Mouse (Mus musculus) kidney, embryonic 14.5 days (tissue): ENCODE measurements at regions not wholly inside any gene's neighbourhood (a gene's known extent, or its start where the extent isn't known, plus 50 kb on each side); places are given as distances from the start of the nearest gene placed in this dataset.

Source experiments
- ATAC-seq: fragments of 200-750 bp; cut with Nextera tagmentation; 2 replicates; pipeline ENCODE4 v1.8.0; 2017; ENCODE audit warnings: moderate number of reproducible peaks, mild to moderate bottlenecking, moderate TSS enrichment, moderate library complexity; ENCODE audit not compliant: low FRiP score, low TSS enrichment
- H3K27ac ChIP-seq: fragments of 300-500 bp; sonication (generic); 2 replicates; pipeline ENCODE4 v1.5.1; 2014; ENCODE audit warnings: low read depth, mild to moderate bottlenecking, low read length, moderate library complexity, mixed read lengths
- H3K27me3 ChIP-seq: fragments of 300-500 bp; sonication (generic); 2 replicates; pipeline ENCODE4 v1.6.1; 2014; ENCODE audit warnings: mild to moderate bottlenecking, low read length; ENCODE audit not compliant: control insufficient read depth, insufficient read depth
- H3K36me3 ChIP-seq: fragments of 300-500 bp; sonication (generic); 2 replicates; pipeline ENCODE4 v1.6.1; 2014; ENCODE audit warnings: low read length, mixed read lengths; ENCODE audit not compliant: control insufficient read depth, insufficient read depth
- H3K4me1 ChIP-seq: fragments of 300-500 bp; sonication (generic); 2 replicates; pipeline ENCODE4 v1.6.1; 2014; ENCODE audit warnings: low read length, mixed read lengths; ENCODE audit not compliant: control insufficient read depth, insufficient read depth
- H3K4me2 ChIP-seq: fragments of 300-500 bp; sonication (generic); replicated peaks from 2 replicates; pipeline ENCODE4 v1.6.1; 2014; ENCODE audit warnings: low read depth, mild to moderate bottlenecking, low read length
- H3K4me3 ChIP-seq: fragments of 300-500 bp; sonication (generic); 2 replicates; pipeline ENCODE4 v1.5.1; 2014; ENCODE audit warnings: mild to moderate bottlenecking, low read length
- H3K9ac ChIP-seq: fragments of 300-500 bp; sonication (generic); 2 replicates; pipeline ENCODE4 v1.6.1; 2014; ENCODE audit warnings: low read depth, mild to moderate bottlenecking, low read length, moderate library complexity
- H3K9me3 ChIP-seq: fragments of 300-500 bp; sonication (generic); 2 replicates; pipeline ENCODE4 v1.6.1; 2016; ENCODE audit warnings: low read length; ENCODE audit not compliant: control insufficient read depth
- WGBS: fragments of 180-500 bp; shearing (Covaris S2); extraction: QIAGEN DNeasy Blood & Tissue Kit; methylation state at CpG from one replicate; pipeline ENCODE4 v1.1.7; 2014; 5-methylcytosine and 5-hydroxymethylcytosine counted together

DNA sequence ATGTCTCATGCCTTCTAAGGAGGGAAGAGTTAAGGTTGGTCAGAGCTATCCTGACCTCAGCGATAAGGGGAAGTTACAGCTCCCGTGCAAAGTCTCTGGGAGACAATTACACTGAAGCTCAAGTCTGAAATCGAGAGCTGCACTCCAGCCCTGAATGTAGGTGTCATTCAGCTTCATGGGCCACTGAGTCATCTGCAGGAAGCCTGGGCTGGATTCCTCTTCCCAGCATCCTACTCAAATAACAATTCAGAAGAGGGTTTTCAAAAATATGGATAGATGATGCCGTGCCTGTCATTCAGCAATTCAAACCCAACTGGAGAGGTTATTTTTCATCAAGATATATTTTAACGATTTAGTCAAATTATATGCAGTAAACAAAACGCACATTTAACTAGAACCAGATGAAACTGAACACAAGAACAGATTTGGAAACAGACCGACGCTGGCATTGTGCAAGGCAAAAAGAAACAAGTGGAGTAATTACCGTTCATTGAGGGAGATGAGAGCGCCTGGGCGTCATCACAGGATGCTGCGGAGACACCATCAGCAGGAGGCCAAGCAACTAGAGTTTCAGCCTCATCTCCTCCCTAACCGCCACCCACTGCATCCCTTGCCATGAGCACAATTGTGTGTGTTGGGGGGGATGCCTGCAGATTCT lies 57.8 kb upstream of the Cfap46 start:
- WGBS: 49% methylated on average over 13 of the region's 13 CpGs
- H3K36me3 ChIP-seq: no peaks in the 10 kb centered on the region
- ATAC-seq: no peak
- H3K4me2 ChIP-seq: no peak overlapping the region
- no peaks in the 10 kb centered on the region for H3K4me1 ChIP-seq
- H3K27me3 ChIP-seq: no peaks in the 10 kb centered on the region
- H3K9me3 ChIP-seq: no peaks in the 10 kb centered on the region
- no peak overlapping the region for H3K4me3 ChIP-seq
- H3K9ac ChIP-seq: no peak overlapping the region
- no peak overlapping the region for H3K27ac ChIP-seq

DNA sequence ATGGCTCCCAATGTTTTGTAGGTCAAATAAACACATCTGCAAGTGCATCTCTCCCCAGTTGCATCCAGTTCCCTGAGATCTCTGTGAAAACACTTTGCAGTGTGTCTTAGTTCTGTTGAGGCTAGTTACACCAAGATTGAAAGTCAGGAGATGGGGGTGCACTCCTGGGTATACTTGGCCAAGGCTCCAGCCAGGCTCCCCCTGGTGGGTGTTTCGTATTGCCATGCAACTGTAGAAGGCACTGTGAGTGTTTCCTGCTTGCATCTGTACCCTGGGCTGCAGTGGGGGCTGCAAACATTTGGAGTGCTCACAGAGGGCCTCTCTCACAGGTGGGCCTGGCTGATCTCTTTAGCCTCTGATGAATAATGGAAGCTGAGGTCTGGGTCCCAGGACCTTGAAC lies 63.2 kb upstream of the Cfap46 start:
- ATAC-seq: no peak
- Histone ChIP-seq H3K4me2 (no peak overlapping the region), H3K9ac (no peak overlapping the region), H3K4me1 (no peaks in the 10 kb centered on the region), H3K4me3 (no peak overlapping the region), H3K27me3 (no peaks in the 10 kb centered on the region), H3K36me3 (no peaks in the 10 kb centered on the region), H3K9me3 (no peaks in the 10 kb centered on the region), H3K27ac (no peak overlapping the region)
- 39% methylated on average over 1 of the region's 1 CpGs for WGBS

DNA sequence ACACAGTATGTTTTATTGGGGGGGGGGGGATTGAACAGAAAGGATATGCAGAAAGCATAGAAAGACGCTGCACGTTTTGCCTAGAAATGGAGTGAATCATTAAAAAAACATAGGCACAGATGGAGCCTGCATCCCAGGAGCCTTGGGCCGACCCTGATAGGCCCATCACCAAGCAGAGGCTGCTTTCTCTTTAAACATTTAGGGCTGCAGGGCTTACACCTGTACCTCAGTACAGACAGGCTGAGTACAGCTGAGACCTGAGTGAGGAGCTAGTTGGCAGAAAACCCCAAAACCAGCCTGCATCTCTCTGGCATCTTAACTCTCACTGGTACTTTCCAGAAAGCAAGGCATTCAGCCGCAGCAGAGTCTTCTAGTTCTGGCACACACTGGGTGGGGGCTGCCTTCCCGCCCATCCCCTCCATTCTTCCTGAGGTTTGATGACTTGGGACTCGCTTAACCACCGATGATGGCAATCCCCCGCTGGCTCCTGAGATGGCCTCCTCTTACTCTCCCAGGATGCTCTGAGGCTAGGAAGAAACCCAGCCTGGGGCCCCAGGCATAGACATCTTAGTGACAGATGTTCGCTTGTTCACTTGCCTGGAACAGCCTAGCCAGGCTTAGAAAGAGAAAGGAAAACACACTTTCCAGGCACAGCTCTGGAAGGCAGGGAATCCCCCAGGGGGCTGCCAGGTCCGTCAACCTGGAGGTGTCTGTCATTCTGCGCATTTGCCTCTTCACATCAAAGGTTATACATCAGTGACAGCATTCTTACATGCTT lies 63.9 kb upstream of the Cfap46 start:
- Histone ChIP-seq H3K36me3 (no peaks in the 10 kb centered on the region), H3K27me3 (no peaks in the 10 kb centered on the region), H3K4me1 (no peaks in the 10 kb centered on the region), H3K9me3 (no peaks in the 10 kb centered on the region), H3K4me3 (no peak overlapping the region), H3K4me2 (no peak overlapping the region), H3K27ac (no peak overlapping the region), H3K9ac (no peak overlapping the region)
- WGBS: 57% methylated on average over 11 of the region's 11 CpGs
- ATAC-seq: peak; percentile 55

DNA sequence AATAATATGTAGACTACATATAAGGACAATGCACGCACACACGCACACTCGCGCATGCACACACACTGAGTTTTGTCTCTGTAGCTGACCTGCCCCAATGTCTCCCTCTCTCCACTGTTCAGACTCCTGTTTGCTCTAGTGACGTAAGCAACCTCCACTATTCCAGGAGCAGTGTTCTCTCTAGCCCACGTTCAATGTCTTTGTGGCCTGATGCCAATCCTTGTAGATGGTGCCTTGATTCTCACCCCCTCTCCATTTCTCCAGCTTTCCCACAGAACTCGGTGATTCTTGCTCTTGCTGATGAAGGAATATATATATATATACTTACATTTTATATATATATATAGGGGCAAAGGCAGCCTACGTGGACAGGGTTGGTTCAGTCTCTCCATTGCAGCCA lies 71.4 kb upstream of the Cfap46 start:
- 90% methylated on average over 8 of the region's 8 CpGs for WGBS
- ATAC-seq: no peak
- no peaks in the 10 kb centered on the region for H3K4me1 ChIP-seq
- H3K9ac ChIP-seq: no peak overlapping the region
- no peak overlapping the region for H3K27ac ChIP-seq
- H3K4me3 ChIP-seq: no peak overlapping the region
- H3K27me3 ChIP-seq: no peaks in the 10 kb centered on the region
- no peaks in the 10 kb centered on the region for H3K9me3 ChIP-seq
- no peak overlapping the region for H3K4me2 ChIP-seq
- no peaks in the 10 kb centered on the region for H3K36me3 ChIP-seq

DNA sequence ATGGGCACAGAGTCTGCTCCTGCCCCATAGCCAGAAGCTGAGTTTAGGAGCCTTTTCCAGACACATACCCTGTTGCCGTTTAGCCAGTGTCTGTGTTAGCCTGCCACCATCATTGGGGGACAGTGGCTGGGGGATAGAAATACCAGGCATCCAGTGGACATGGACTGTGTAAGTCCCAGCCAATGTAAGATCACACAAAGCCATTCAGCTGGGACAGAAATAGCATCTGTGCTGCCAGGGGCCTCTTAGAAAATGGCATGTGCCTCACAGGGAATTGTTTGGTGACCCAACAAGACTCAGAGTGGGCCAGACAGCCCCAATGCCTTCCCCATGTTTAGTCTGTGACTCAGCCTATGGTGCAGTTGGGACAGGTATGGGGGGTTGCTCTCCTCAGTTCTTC lies 71.5 kb upstream of the Adgra1 start:
- 92% methylated on average over 1 of the region's 1 CpGs for WGBS
- H3K4me1 ChIP-seq: no peaks in the 10 kb centered on the region
- H3K27me3 ChIP-seq: no peaks in the 10 kb centered on the region
- no peak overlapping the region for H3K27ac ChIP-seq
- no peaks in the 10 kb centered on the region for H3K36me3 ChIP-seq
- H3K9ac ChIP-seq: no peak overlapping the region
- ATAC-seq: no peak
- H3K4me2 ChIP-seq: no peak overlapping the region
- H3K4me3 ChIP-seq: no peak overlapping the region
- H3K9me3 ChIP-seq: no peaks in the 10 kb centered on the region

DNA sequence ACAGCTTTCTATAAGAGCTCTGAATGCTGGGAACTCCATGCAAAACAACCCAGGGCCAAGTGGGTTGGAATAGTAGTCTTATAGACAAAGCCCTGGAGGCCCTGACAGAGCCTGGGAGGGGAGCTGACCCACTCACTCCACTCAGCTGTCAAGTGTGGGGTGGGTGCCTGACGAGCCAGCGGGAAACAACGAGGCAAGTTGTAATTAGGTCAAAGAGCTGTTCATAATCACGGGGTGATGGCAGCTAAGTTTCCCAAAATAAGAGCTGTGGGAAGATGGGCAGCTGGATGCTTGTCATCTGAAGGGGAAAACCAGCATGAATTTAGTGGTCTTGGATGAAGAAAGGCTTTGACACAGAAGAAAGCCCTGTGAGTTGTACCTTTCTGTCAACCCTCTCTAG lies 70.7 kb upstream of the Adgra1 start:
- no peak overlapping the region for H3K9ac ChIP-seq
- H3K27ac ChIP-seq: no peak overlapping the region
- no peaks in the 10 kb centered on the region for H3K27me3 ChIP-seq
- ATAC-seq: no peak
- 64% methylated on average over 4 of the region's 4 CpGs for WGBS
- no peaks in the 10 kb centered on the region for H3K4me1 ChIP-seq
- no peak overlapping the region for H3K4me2 ChIP-seq
- H3K36me3 ChIP-seq: no peaks in the 10 kb centered on the region
- H3K4me3 ChIP-seq: no peak overlapping the region
- no peaks in the 10 kb centered on the region for H3K9me3 ChIP-seq

DNA sequence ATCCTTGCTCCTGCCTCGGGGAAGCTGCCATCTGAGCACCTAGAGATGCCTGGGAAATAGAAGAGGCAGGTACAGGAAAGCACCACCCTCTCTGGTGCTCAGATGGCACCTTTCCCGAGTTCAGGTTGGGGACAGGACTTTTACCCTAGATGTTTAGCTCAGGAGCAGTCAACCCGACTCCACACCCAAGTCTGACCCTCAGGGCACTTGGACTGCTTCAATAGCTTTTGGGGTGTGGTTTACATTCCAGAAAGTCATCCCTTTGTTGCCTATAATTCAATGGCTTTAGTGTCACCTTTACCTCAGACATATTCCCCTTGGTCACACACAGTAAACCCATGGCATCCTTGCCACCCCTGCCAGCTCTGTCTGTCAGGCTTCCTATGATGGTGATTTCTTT lies 67.7 kb upstream of the Adgra1 start:
- Histone ChIP-seq H3K36me3 (no peaks in the 10 kb centered on the region), H3K4me2 (no peak overlapping the region), H3K4me3 (no peak overlapping the region), H3K4me1 (no peaks in the 10 kb centered on the region), H3K27me3 (no peaks in the 10 kb centered on the region), H3K27ac (no peak overlapping the region), H3K9ac (no peak overlapping the region), H3K9me3 (no peaks in the 10 kb centered on the region)
- no peak for ATAC-seq
- WGBS: 48% methylated on average over 3 of the region's 3 CpGs

DNA sequence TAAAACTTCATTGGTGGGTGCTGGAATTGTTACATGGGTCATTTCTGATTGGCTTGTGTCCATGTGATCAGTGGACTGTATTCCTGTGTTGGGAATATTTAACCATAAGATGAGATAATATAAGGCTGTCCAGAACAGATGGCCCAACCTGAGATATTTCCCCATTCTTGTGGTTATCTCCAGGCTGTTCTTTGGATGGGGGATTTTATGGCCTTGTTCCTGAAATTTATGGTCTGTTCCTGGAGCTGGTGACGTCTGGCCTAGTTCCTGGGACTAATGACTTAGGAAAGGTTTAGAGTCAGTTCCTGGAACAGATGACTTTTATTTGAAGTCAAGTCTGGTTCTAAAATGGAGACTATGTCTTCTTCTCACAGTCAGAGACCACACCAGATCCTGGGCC lies 64.8 kb upstream of the Adgra1 start:
- no peaks in the 10 kb centered on the region for H3K4me1 ChIP-seq
- H3K27ac ChIP-seq: no peak overlapping the region
- no peak overlapping the region for H3K4me2 ChIP-seq
- WGBS: 7% methylated on average over 1 of the region's 1 CpGs
- no peaks in the 10 kb centered on the region for H3K27me3 ChIP-seq
- no peak overlapping the region for H3K4me3 ChIP-seq
- no peaks in the 10 kb centered on the region for H3K36me3 ChIP-seq
- no peak for ATAC-seq
- no peaks in the 10 kb centered on the region for H3K9me3 ChIP-seq
- no peak overlapping the region for H3K9ac ChIP-seq

DNA sequence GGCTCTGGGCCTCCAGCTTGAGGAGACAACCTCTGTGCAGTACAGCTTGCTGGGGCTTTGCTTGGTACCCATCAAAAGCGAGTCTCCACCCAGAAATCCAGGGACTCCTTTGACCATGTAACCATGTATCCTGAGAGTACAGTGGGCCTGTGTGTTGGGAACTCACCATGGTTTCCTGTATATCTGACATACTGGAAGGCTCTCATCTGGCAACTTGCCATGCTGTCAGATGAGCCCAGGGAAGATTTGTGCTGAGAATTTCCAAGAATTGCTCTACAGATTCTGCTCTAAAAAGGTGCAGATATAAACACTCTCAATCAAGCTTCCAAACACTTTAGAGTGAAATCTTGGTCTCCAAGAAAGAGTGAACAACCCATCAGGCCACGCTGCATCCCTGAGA lies 56.7 kb upstream of the Adgra1 start:
- H3K4me1 ChIP-seq: no peaks in the 10 kb centered on the region
- no peaks in the 10 kb centered on the region for H3K27me3 ChIP-seq
- no peak overlapping the region for H3K4me2 ChIP-seq
- H3K4me3 ChIP-seq: no peak overlapping the region
- no peak overlapping the region for H3K27ac ChIP-seq
- no peaks in the 10 kb centered on the region for H3K36me3 ChIP-seq
- no peak overlapping the region for H3K9ac ChIP-seq
- 85% methylated on average over 2 of the region's 2 CpGs for WGBS
- ATAC-seq: no peak
- H3K9me3 ChIP-seq: no peaks in the 10 kb centered on the region
